Mouse (Mus musculus) megakaryocyte, embryonic 14.5 days (primary cell): Measurements from ENCODE around the gene Mycl.

Source experiments
- FLI1 ChIP-seq: IDR thresholded peaks from 2 replicates; pipeline ENCODE4 v1.6.1; 2012; ENCODE audit warnings: low read length, inconsistent platforms, mixed read lengths
- GATA1 ChIP-seq: IDR thresholded peaks from 3 replicates; pipeline ENCODE4 v1.6.1; 2012; ENCODE audit warnings: mixed read lengths, low read length, inconsistent platforms, borderline replicate concordance

DNA sequence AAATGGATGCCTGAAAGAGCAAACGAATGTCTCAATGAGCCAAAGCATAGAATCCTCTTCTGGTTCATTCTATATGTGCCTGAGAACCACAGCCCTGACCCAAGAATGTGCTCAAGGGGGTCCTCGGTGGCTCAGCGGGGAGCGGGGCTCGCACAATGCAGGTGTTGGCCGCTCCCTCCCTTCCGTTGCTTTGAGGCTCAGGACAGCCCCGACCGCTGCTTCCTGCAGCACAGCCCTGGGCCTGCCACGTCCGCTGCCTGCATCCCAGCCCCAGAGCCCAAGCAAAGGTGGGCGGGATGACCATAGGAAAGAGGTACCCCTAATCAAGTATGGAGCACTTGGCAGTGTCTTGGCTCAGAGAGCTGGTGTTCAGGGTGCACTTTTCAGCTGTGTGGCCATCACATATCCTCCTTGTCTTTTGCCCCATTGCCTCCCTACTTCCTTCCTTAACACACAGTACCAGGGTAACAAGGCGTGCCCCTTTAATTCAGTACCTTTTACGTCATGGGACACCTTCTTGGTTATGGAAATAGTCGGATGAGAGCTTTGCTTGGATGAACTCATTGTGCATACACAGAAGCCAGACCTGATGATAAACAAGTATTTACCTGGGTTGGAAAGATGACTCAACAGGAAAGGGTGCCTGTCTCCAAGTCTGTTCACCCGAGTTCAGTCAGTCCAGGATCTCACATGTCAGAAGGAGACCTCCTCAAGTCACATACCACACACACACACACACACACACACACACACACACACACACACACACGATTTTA, 11.8 kb upstream of the Mycl start:
- no peak for TF ChIP-seq GATA1
- no peak for TF ChIP-seq FLI1
